Mouse (Mus musculus) bone marrow macrophage, adult 2 months (primary cell): ENCODE data around the gene Arntl2.

Source experiments
- CTCF ChIP-seq: IDR thresholded peaks from 2 replicates; pipeline ENCODE4 v1.5.1; 2012; ENCODE audit warnings: low read depth, mild to moderate bottlenecking, low read length, moderate library complexity
- POLR2A ChIP-seq: IDR thresholded peaks from 2 replicates; pipeline ENCODE4 v1.6.1; 2012; ENCODE audit warnings: mild to moderate bottlenecking, low read depth, low read length, borderline replicate concordance

GRCm38 (mm10) chr6:146863154-146863553 is 67.3 kb downstream of the Arntl2 start:
- TF ChIP-seq POLR2A, result no peak
- TF ChIP-seq CTCF, result no peak
